Mouse (Mus musculus): ENCODE results near the gene Zfp277.

Zfp277 gene

DNA sequence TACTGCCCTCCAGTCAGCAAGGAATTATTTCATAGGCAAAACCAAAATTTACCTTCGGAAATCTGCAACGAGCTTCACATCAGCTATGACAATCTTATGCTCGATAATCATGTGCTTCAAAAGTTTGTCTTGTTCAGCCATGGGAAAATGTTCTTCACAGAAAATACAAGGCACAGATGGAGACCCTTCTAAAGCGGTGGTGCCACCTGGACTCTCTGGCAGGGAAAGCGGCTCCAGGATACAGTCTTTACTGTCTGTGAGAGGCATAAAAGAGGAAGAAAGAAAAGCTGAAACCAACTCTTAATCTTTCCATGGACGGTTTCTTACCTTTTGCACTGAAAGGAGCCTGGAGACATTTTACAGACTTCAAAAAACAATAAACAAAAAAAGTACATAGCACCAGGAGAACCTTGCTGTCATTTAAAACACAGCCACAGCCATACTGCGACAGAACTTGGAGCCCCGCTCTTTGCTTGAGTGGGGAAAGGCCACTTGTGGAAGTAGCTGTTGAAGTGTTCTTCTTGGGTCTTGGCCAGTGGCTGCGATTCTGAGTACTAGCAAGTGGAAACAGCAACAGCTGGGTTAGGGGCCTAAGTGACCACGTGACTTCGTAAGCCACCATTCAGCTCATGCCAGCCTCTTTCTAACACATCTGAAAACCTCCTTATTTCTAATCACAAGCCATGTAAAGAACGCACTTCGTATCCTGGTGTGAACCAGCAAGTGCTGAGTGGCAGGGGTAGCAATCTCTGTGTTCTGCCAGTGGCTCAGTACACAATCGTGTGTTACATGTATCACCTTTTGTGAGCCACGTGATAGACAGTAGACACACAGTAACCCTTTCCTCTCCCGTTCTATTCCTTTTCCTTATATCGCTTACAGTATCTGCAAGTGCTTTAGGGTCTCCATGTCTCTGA is 66.8 kb downstream of the Zfp277 start:
- no peak for DNase-seq (ENCODE audit: low spot score in 2 of 2)

- no peak for DNase-seq (ENCODE audit: low spot score in 2 of 2)
These were observed 93.8 kb downstream of the Zfp277 start for GRCm38 (mm10) chr12:40351879-40352278.

- no peak for DNase-seq (ENCODE audit: low spot score in 2 of 2)
These were observed 97.5 kb downstream of the Zfp277 start for GRCm38 (mm10) chr12:40348251-40348650.

GRCm38 (mm10) chr12:40347060-40347698 is 98.5 kb downstream of the Zfp277 start:
- no peak for DNase-seq (ENCODE audit: low spot score in 2 of 2)

GRCm38 (mm10) chr12:40341443-40341842 is 104.3 kb downstream of the Zfp277 start:
- DNase-seq (ENCODE audit: low spot score in 2 of 2) = no peak

DNA sequence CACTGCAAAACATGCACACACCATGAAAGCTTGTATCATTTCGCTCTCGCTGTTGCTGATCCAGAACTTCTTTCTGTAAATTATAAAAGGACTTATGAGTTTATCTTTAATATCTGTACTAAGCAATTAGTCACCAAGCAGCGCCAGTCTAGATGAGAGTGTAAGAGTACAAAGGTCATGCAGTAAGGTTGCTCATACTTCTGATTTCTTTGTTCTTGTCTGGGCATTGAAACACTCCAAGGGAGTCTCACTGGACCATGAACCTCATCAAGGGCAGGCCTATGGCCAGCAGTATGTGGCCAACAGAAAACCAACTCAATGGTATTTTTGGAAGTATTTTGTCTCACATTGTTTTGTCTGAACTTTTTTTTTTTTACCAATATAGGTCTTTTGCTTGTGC is 110.4 kb downstream of the Zfp277 start:
- DNase-seq (ENCODE audit: low spot score in 2 of 2) = no peak

GRCm38 (mm10) chr12:40331467-40331866 is 114.2 kb downstream of the Zfp277 start:
- DNase-seq (ENCODE audit: low spot score in 2 of 2) = no peak

GRCm38 (mm10) chr12:40327012-40327660 is 118.6 kb downstream of the Zfp277 start:
- no peak for DNase-seq (ENCODE audit: low spot score in 2 of 2)

DNA sequence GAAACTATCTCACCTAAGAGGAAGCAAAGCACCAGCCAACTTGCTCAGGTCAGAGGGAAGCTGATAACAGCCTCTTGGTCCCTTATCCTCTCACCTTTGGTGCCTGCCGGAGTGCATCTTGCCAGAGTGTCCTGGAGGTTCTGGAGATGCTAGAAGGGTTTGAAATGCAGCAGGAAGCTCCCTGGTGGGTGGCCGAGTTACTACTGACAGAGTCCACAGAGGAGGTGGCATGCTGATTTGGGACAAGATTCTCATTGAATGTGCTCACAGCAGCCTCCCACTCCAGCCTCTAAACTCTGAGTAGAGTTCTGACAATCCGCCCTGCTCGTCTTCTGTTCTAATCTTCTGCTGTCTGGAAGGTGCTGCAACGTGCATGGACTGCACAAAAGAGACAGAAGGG is 120.1 kb downstream of the Zfp277 start:
- DNase-seq (ENCODE audit: low spot score in 2 of 2) = no peak

GRCm38 (mm10) chr12:40324819-40325218 is 120.9 kb downstream of the Zfp277 start:
- no peak for DNase-seq (ENCODE audit: low spot score in 2 of 2)

- no peak for DNase-seq (ENCODE audit: low spot score in 2 of 2)
These were observed 130.6 kb downstream of the Zfp277 start for GRCm38 (mm10) chr12:40315146-40315545.

DNA sequence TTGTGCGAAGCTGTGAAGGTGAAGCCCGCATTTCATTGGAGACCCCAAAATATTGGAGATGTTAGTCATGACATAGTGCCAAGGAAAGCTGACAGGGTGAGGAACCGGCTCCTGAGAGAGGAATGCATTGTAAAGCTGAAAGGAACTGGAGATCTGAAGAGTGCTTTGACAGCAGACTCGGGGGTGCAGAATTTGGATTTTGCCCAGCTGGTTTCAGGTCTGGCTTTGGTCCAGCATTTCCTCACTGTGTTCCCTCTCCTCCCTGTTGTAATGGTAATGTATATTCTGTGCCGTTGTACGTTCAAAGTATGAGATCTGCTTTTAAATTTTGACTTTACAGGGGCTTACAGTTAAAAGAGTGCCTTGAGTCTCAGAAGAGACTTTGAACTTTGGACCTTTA is 141.7 kb downstream of the Zfp277 start:
- DNase-seq (ENCODE audit: low spot score in 2 of 2) = no peak

DNA sequence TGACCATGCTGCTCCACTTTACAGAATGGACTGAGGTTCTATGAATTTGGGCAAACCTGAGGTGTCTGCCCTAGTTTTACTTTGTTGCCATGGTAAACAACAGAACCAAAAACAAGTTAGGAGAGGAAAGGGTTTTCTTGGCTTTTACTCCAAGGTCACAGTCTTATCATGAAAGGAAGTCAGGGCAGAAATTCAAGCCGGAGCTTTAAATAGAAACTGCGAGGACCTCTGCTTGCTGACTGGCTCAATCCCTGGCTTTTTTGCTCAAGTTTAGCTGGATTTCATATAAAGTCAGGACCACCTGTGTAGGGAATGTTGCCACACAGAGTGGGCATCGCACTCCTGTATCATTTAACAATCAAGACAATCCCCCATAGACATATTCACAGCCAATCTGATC is 147.1 kb downstream of the Zfp277 start:
- DNase-seq (ENCODE audit: low spot score in 2 of 2) = no peak

- no peak for DNase-seq (ENCODE audit: low spot score in 2 of 2)
These were observed 159.2 kb downstream of the Zfp277 start for GRCm38 (mm10) chr12:40286539-40286938.

DNA sequence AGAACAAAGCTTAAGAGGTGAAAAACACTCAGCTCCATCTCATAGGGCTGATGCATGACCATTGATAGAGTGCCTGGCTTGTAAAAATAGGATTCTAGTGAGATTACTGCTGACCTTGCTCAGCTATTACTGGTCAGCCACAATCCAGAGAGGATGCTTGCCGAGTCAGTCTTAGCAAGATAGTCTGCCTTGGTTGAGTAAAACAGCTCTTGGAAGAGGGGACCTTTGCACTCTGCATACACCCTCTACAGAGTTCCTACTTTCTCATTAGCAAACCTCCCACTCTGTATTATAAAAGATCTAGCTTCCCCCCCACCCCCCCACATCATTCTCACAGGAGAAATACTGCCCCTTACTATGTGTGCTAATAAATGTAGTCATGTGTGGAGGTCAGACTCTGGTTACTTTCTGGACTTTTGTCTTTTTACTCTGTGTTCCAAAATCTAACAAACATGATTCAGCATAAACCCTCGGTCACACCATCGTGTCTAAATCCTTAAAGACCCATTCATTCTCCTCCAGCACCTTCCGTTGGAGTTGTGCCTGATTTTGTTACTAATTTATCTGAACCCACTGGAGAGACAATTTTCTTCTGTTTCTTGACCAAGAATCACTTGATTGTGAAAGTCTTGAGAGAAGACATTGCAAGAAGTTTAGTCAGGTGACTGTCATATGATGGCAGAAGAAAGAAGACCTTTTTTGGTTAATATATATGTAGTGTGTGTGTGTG is 164.9 kb downstream of the Zfp277 start:
- DNase-seq (ENCODE audit: low spot score in 2 of 2) = no peak

- no peak for DNase-seq (ENCODE audit: low spot score in 2 of 2)
These were observed 168.1 kb downstream of the Zfp277 start for GRCm38 (mm10) chr12:40277581-40277980.

DNA sequence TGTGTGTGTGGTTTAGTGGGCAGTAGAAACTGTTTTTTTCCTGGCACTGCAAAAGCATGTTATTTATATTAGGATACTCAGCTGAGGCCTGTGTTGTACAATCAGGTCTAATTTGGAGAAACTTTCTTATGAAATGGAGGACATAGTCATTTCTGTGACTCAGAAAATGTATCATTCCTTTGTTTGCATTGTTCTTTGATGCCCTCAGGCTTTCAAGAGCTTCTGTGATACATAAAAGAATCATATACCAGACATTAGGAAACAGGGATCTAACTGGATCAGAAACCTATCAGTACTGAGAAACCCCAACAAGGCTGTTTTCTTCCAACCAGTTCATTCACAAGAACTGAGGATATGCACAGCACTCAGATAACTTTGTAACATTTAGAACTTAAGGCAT is 170.8 kb downstream of the Zfp277 start:
- DNase-seq (ENCODE audit: low spot score in 2 of 2) = no peak

DNA sequence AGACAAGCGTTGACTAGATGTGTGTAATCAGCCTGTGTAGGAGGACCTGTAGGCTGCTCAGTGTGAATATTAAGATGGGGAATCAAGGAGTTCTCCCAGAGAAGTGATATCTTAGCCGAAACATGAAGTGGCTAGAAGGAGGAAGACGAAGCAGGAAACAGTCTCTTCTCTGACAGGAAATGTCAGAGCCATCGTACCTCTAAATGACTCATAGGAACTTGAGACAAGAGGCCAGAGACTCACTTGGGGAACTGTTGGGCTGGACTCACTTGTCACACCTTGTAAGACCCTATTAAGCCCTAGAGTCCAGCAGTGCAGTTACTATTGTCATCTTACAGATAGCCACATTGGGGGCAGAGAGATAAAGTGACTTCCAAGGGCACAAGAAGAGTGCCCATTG is 172.4 kb downstream of the Zfp277 start:
- DNase-seq (ENCODE audit: low spot score in 2 of 2) = no peak

GRCm38 (mm10) chr12:40272710-40273109 is 173.0 kb downstream of the Zfp277 start:
- DNase-seq (ENCODE audit: low spot score in 2 of 2) = no peak

DNA sequence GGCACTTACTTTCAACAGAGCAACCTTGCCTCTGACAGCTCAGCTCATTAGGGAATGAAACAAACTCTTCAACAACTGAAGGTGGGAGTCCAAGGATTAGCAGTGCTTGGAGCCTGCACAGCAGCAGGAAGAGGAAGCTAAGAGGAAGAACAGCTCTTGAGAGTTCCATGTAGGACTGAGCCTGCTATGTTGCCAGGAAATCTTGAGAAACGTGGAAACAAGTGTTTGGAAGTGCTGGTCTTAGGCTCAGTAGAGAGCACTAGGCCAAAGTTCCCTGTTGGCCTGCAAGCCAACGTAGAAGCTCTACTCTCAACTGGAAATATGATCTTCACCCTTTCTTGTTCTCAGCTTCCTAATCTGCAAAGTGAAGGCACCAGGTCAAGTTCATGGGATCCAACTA is 177.4 kb downstream of the Zfp277 start:
- DNase-seq (ENCODE audit: low spot score in 2 of 2) = no peak

All from frontal cortex, postnatal 25 days (tissue).